Mouse (Mus musculus): ENCODE measurements around the gene Lats1. TPM values are rescaled to one million over a fixed set of nuclear protein-coding genes. Genes with fewer than 3 reads are reported as not detected.
"Not testable (repeated sequence)": the region's sequence is repeated elsewhere in the genome, so short reads cannot be mapped to it uniquely, and the experiment has no call there.

Lats1 gene
- polyA plus RNA-seq, 1 experiment from 2014 or later: 15.4 TPM

- H3K27me3 ChIP-seq (ENCODE audit: control insufficient read depth, insufficient read depth, low read length); H3K4me2 ChIP-seq; H3K9me3 ChIP-seq (ENCODE audit: control insufficient read depth, low read length); H3K4me1 ChIP-seq (ENCODE audit: control insufficient read depth, insufficient read depth, low read length); H3K4me3 ChIP-seq (ENCODE audit: low read depth, low read length); ATAC-seq (ENCODE audit: low FRiP score); H3K9ac ChIP-seq (ENCODE audit: low read length); H3K36me3 ChIP-seq (ENCODE audit: control insufficient read depth, insufficient read depth, low read length); H3K27ac ChIP-seq (ENCODE audit: low read depth, low read length); DNase-seq (ENCODE audit: low spot score, missing footprints): not testable (repeated sequence)
- WGBS: 92% methylated on average over 6 of the region's 6 CpGs
These were observed 64.5 kb downstream of the Lats1 start for GRCm38 (mm10) chr10:7745528-7745927.

DNA sequence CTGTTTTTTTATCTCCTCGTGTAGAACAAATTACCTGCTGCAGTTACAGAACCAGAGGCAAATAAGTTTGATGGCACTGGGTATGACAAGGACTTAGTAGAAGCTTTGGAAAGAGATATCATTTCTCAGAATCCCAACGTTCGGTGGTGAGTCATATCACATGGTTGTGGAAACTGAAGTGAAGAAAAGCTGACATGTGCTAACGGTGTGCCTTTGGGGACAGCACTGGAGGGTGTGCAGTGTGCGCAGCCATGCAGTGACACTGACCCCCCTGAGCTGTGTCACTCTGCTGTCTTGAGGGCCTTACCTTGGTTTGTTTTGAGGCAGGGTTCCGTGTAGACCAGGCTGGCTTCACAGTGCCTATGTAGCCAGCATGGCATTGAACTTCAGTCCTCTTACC lies 67.7 kb downstream of the Lats1 start:
- Histone ChIP-seq H3K4me2 (no peak overlapping the region), H3K9me3 (ENCODE audit: control insufficient read depth, low read length) (no peaks in the 10 kb centered on the region), H3K9ac (ENCODE audit: low read length) (no peak overlapping the region), H3K27ac (ENCODE audit: low read depth, low read length) (no peak overlapping the region), H3K27me3 (ENCODE audit: control insufficient read depth, insufficient read depth, low read length) (no peaks in the 10 kb centered on the region), H3K4me3 (ENCODE audit: low read depth, low read length) (no peak overlapping the region), H3K4me1 (ENCODE audit: control insufficient read depth, insufficient read depth, low read length) (no peaks in the 10 kb centered on the region), H3K36me3 (ENCODE audit: control insufficient read depth, insufficient read depth, low read length) (peaks cover 3% of the 10 kb centered on the region)
- no peak for ATAC-seq (ENCODE audit: low FRiP score)
- WGBS: 91% methylated on average over 6 of the region's 6 CpGs
- DNase-seq (ENCODE audit: low spot score, missing footprints): no peak

GRCm38 (mm10) chr10:7757544-7757943 lies 76.5 kb downstream of the Lats1 start:
- no peak overlapping the region for H3K4me2 ChIP-seq
- H3K4me3 ChIP-seq (ENCODE audit: low read depth, low read length): no peak overlapping the region
- H3K9ac ChIP-seq (ENCODE audit: low read length): no peak overlapping the region
- WGBS: 97% methylated on average over 2 of the region's 2 CpGs
- H3K9me3 ChIP-seq (ENCODE audit: control insufficient read depth, low read length): no peaks in the 10 kb centered on the region
- DNase-seq (ENCODE audit: low spot score, missing footprints): no peak
- no peak overlapping the region for H3K27ac ChIP-seq (ENCODE audit: low read depth, low read length)
- no peaks in the 10 kb centered on the region for H3K27me3 ChIP-seq (ENCODE audit: control insufficient read depth, insufficient read depth, low read length)
- no peaks in the 10 kb centered on the region for H3K4me1 ChIP-seq (ENCODE audit: control insufficient read depth, insufficient read depth, low read length)
- no peak for ATAC-seq (ENCODE audit: low FRiP score)
- peaks cover 10% of the 10 kb centered on the region; the same call in 1 of the 2 replicates for H3K36me3 ChIP-seq (ENCODE audit: control insufficient read depth, insufficient read depth, low read length)

Other genes starting within 250 kb of the Lats1 start
- 0.79 and 1.5 TPM in 2 replicates for gene Ulbp1, start 207.6 kb upstream of the Lats1 start, polyA plus RNA-seq (2014; fragmentation: Nextera tagmentation; extraction: Ambion mirVana)
- 11.1 and 13.3 TPM in 2 replicates for gene Lrp11, start 91.4 kb upstream of the Lats1 start, polyA plus RNA-seq (2014; fragmentation: Nextera tagmentation; extraction: Ambion mirVana)
- gene Nup43, start 13.7 kb upstream of the Lats1 start, polyA plus RNA-seq (2014; fragmentation: Nextera tagmentation; extraction: Ambion mirVana): 60.0 and 67.5 TPM in 2 replicates
- 154 and 159 TPM in 2 replicates for gene Pcmt1, start 78 bp upstream of the Lats1 start, polyA plus RNA-seq (2014; fragmentation: Nextera tagmentation; extraction: Ambion mirVana)
- 73.1 and 73.8 TPM in 2 replicates for gene Katna1, start 44.8 kb downstream of the Lats1 start, polyA plus RNA-seq (2014; fragmentation: Nextera tagmentation; extraction: Ambion mirVana)
- 51.7 and 53.7 TPM in 2 replicates for gene Ginm1, start 111.6 kb downstream of the Lats1 start, polyA plus RNA-seq (2014; fragmentation: Nextera tagmentation; extraction: Ambion mirVana)
- 49.5 and 53.6 TPM in 2 replicates for gene Ppil4, start 111.7 kb downstream of the Lats1 start, polyA plus RNA-seq (2014; fragmentation: Nextera tagmentation; extraction: Ambion mirVana)
- not detected in 2 replicates for gene Zc3h12d, start 151.3 kb downstream of the Lats1 start, polyA plus RNA-seq (2014; fragmentation: Nextera tagmentation; extraction: Ambion mirVana)

Measured in midbrain, embryonic 11.5 days (tissue).